Mouse (Mus musculus): ENCODE data around the gene Rcor3.

Gene Rcor3

GRCm38 (mm10) chr1:192092879-192093660 is 44.8 kb downstream of the Rcor3 start:
- DNase-seq = peak; percentile 86

- peak; percentile 97 for DNase-seq
These were observed 45.8 kb downstream of the Rcor3 start, which contains the start of gene Traf5 for GRCm38 (mm10) chr1:192091806-192092772. Gene Traf5, minus strand, starts transcription at chr1:192092559.

- no peak for DNase-seq
These were observed 46.9 kb downstream of the Rcor3 start for GRCm38 (mm10) chr1:192090689-192091567.

GRCm38 (mm10) chr1:192090281-192090680 is 47.6 kb downstream of the Rcor3 start:
- DNase-seq = no peak

- no peak for DNase-seq
These were observed 48.4 kb downstream of the Rcor3 start for GRCm38 (mm10) chr1:192089208-192090166.

- DNase-seq = no peak
These were observed 49.9 kb downstream of the Rcor3 start for GRCm38 (mm10) chr1:192088011-192088410.

DNA sequence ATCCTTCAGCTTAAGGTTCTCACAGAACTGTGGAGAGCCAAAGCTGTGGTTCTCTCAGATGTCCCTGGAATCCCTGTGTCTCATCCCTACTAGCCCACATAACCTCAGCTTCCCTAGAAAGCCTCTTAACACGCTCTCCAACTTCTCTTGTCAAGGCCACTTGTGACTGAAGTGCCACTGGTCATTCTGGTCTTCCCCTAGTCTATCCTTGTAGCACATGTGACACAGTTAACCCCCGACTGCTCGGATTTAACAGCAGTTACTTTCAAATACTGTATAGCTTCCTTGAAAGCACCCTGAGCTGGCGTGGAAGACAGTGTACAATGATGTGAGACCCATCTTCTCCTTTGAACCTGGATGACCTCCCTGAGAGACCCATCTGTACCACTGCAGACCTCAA is 50.8 kb downstream of the Rcor3 start:
- no peak for DNase-seq

- DNase-seq = no peak
These were observed 51.4 kb downstream of the Rcor3 start for GRCm38 (mm10) chr1:192086279-192087037.

DNA sequence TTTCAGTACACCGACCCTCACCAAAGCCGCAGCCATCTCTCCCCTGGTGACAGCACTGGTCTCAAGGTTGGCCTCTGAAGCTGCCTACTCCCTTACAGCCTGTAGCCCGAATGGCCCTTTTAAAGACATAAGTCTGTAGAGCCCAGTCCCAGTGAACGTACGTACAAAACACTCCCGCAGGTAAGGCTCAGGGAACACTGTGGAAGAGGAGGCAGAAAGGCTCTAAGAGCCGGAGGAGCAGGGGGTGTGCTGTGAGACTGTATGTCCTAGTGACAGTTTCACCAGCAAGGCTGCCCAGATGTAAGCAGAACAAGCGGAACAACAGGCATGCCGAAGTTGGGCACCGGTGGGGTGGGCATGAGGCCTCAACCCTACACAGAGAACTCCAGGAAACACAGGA is 52.6 kb downstream of the Rcor3 start:
- DNase-seq = no peak

DNA sequence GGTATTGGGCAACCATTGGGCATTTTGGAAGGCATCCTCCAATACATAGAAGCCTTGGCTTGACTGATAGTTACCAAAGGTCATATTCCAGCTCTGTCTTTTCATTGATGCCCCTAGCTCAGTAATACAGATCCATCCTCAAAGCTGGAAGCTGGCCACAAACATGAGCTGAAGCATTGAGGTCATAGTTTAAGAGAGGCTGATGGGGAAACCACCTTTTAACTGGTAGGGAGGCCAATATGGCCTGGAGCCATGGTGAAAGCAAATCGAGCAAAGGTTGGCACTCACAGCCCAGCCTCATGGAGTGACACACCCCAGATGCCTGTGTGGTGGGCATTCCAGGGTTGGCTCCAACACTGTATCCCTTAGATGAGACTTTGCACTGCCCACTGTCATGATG is 55.2 kb downstream of the Rcor3 start:
- no peak for DNase-seq

- no peak for DNase-seq
These were observed 56.7 kb downstream of the Rcor3 start for GRCm38 (mm10) chr1:192081129-192081528.

DNA sequence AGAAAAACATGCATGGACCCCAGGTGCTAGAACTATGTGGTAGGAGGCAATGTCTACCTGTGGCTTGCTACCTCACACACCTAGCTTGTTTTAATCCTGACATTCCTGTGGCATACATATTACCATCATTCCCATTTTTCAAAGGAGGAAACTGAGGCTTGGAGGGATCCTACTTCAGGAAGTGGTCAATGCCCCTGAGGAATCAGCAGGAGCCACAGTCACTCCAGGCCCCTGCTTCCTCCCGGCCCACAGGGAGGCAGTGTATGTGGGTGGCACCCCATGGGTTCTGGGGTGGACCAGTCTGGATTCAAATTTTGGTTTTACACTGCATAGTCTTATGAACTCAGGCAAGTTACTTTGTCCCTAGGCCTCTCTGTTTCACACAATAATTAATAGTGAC is 58.7 kb downstream of the Rcor3 start:
- DNase-seq = no peak

DNA sequence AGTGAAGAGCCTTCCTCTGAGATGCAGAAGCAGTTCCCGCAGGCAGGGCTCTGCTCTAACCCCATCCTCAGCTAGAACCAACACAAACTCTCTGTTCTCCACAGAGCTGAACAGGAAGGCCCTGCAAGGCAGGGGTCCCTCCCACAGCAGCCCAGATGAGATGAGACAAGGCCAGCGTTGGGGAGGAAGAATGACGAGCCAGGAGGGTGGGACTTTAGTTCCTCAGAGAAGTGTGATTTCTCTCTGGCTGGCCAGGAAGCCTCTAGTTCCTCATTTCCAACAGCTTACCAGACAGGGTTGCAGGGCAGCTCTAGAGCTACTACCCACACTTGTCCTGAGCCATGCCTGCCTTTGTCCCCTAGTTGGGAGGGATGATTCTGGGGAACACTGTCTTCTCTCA is 59.5 kb downstream of the Rcor3 start:
- no peak for DNase-seq

DNA sequence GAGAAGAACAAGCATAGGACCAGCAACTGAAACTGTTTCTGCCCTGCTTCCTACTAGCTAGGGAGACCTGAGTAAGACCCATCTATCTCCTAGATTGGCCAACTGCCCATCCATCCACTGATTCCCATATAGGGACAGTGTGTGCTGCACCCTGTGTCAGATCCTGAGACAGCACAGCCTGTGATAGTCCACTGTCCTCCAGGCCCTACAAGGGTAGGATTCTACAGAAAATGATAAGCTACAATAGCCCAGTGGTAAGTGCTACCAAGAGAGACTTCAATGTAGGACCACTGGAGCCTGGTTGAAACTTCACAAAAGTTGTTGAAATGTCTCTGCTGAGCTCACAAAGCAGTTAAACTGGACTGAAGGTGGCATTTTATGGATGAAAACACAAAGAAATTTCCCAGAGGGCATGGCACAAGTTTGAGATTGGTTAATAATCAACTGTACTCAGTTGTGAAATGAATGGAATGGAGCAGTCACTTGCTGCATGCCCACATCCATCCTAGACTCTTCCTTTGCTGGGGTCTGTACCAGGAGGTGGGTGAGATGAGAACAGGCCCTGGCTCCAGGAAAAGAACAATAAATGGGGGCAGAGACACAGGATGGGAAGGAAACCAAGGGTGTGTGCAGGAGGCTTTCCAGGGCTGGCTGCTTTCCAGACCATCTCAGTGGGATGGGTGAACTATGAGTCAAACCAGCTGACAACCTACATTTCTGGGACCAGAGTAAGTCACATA is 60.9 kb downstream of the Rcor3 start:
- peak; percentile 82 for DNase-seq

GRCm38 (mm10) chr1:192076101-192076500 is 61.8 kb downstream of the Rcor3 start:
- DNase-seq = no peak

- DNase-seq = no peak
These were observed 63.0 kb downstream of the Rcor3 start for GRCm38 (mm10) chr1:192074824-192075223.

- DNase-seq = no peak
These were observed 65.4 kb downstream of the Rcor3 start for GRCm38 (mm10) chr1:192072426-192072825.

DNA sequence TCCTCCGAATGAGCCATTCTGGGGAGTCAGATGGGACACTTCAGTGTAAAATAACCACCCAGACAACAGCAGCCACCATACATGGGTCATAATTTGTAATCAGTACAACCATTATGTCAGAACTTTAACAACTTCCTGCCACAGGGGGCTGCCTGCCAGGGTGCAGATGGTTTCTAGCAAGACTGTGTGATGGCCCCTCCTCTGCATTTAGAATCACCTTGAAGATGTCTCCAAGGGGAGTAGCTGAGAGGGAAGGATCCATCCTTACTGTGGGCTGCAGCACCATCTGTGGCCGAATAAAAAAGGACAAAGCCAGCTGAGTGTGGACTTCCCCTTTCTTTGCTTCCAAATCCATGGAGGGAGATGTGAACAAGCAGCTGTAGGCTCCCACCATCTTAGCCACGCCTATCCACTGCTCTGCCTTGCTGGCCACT is 67.2 kb downstream of the Rcor3 start:
- no peak for DNase-seq

DNA sequence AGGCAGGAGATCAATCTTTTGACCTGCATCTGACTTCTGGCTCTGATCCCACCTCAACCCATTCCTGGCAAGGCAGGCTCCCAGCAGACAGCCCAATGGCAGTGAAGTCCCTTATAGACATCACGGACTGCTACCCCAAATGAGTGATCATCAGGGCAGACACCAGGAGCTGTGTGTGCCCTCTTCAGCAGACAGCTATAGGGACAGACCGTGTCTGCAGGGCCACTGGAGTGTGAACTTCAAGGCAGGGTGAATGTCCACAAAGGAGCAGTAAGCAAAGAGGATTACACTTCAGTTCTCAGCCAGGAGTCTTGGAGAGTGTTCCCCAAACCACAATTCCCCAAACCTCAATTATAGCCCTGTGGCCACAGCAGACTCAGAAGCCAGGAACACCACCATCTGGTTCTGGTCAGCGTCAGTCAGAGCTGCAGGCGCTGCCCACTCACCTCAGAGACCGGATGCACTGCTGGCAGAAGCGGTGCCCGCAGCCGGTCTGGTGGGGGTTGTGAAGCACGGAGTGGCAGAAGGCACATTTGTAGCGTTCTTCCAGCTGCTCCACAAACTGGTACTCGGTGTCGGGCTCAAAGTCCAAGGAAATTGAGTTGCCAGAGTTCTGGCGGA is 67.8 kb downstream of the Rcor3 start:
- peak; percentile 77 for DNase-seq
